Mouse (Mus musculus): Measurements from ENCODE around the gene Myo1g. TPM values are rescaled to one million over a fixed set of nuclear protein-coding genes. Genes with fewer than 3 reads are reported as not detected.

The Myo1g gene
- total RNA-seq, 2 experiments from 2014 or later: 1.8 to 4.5 TPM

DNA sequence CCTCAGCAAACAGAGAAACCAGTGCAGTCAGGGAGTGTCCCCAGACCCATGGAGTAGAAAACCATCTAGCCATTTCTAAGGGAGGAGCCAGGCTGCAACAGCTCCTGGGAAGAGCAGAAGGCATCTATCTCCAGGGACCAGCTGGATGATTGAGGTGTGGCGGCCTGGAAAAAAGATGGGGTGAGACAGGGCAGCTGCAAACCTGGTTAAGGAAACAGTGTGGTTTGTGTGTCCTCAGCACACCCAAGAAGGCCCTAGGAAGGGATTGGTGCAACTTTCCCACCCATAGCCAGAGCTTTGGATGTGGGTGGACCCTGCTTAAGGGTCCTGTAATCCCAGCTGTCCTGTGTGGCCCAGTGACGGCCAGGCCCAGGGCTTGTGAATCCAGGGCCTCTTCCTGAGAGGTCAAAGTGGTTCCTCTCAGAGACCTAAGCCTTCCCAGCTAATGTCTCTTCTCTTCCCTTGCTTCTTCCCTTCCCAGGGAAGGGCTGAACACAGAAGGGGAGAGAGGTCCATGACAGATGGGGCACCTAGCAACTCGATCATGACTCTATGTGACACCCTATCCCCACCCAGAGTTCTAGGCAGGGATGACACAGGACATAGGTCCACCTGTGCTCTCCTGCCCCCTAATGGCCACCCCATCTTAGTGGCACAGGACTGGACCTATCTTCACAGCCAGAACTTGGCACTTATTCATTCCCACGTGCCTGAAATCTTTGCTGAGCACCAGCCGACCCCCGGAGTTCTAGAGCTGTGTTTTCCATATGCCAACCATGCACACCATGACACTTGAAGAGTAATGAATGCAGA, 30.9 kb downstream of the Myo1g start:
- DNase-seq (ENCODE audit: low spot score in 2 of 2): peak; percentile 26 to 56

DNA sequence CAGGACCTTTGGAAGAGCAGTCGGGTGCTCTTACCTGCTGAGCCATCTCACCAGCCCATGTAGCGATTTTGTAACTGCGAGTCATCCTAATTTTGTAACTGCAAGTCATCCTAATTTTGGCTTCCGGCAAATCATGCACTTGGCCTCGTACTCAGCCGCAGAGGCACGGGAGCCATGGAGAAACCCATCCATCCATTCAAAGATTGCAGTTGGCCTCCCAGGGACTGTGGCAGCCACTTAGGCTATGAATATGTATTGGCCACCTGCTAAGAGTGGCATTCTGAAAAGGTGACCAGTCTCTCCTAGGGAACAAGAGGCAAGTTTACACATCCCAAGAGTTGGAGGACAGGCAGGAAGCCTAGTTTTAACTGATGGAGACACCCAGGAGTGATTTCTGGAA, 31.5 kb downstream of the Myo1g start:
- DNase-seq (ENCODE audit: low spot score in 2 of 2): no peak

DNA sequence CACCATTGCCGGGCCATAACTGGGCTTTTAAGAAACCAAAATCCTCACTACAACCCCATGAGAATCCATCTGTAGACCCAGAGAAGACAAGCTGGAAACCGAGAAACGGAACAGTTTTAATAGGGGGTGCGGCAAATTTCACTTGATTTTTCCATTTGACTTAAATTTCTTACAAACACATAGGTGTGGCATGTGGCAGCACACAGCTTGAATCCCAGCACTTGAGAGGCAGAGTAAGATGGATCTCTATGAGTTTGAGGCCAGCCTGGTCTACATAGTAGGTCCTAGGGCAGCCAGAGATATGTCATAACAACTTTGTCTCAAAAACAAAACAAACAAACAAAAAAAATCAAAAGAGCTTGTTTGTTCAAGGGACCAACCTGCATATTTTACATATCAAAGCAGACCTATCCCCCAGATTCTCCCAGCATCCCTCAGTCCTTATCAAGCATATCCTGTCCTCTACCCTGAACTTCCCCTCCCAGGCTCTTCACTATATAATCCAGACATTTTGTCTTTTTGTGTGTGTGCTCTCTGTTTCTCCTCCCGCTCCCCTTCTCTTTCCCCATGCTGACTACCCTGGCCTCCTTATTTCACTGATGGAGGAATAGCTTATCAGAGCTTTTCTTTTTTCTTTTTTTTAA, 32.6 kb downstream of the Myo1g start:
- DNase-seq (ENCODE audit: low spot score in 2 of 2): no peak

DNA sequence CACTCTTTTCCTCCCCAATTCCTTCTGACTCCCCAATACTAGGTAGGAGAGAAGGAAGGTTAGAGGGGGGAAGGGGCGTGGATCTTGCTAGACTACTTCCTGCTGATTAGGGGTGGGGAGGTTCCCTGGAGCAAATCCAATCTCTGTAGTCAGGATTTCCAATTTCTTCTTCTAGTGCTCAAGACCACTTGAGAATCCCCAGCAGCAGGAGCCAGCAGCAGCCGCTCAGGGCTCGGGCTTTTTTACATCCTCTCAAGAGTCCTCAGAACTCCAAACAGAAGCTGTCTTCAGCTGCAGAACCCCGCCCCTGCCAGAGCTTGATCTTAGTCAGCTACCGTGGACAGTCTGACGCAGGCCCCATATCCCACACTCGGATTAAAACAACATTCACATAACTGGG, 33.3 kb downstream of the Myo1g start:
- no peak for DNase-seq (ENCODE audit: low spot score in 2 of 2)

DNA sequence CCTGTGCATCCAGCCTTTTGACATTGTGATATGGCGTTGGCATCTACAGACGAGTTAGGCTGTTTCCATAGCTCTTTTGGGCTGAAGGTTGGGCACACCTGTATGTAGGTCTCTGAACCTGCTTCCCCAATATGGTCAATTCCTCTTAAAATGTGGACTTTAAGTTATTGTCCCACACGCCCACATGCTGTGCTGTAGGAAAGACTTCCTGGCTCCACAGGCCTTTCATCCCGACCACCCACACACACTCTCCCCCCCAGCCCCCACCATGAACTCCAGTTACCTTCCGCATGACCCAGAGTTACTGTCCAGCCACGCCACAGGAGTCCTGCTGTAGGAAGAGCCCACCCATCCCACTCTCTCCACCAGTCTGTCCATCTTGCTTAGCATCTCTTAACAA, 33.8 kb downstream of the Myo1g start:
- no peak for DNase-seq (ENCODE audit: low spot score in 2 of 2)

DNA sequence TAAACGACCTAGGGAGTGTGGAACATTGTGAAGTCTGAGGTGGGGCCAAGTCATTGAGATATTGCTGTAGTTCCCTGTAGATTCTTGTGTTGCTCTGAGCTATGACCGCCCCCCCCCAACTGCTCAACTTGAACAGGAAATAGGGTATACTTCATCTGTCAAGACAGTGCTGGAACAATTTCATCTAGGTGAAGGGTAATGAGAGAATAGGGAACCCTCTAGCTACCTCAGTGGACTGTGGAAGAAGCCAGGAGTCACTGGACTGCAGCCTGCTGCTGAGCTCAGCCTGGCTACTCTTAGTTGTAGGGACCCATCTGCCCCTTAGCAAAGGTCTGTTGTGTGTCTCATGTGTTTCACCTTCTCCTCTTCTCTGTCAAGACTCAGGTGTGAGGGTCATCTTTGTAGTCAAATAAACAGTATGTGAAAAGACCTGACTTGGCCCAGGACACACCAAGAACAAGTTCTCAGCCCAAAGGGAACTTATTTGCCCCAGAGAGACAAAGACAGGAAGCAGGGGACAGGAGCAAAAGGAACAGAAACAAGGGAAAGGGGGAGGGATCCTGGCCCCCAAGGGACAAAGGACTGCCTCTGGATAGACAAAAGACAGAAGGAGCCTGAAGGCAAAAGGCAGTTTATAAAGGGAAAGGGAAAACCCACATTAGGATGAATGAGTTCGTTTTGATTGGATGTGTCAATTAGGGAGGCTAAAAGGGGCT, 36.4 kb downstream of the Myo1g start:
- no peak for DNase-seq (ENCODE audit: low spot score in 2 of 2)

DNA sequence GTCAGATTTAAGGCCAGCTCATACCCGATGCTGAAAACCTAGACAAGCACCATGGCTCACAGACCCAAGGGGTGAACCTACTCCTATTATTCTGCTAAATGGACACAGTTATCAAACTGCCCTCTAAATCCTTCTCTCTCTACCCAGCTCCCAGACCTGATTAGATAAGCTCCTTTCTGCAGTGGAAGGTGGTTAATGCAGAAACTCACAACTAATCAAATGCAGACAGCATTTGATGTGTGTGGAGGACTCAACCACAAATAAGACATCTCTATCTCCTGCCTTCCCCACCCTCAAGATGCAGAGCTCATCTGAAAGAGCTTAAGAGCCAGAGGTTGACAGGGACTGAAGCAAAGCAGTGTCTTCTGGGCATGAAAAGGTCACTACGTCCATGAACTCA, 37.7 kb downstream of the Myo1g start:
- DNase-seq (ENCODE audit: low spot score in 2 of 2): no peak

DNA sequence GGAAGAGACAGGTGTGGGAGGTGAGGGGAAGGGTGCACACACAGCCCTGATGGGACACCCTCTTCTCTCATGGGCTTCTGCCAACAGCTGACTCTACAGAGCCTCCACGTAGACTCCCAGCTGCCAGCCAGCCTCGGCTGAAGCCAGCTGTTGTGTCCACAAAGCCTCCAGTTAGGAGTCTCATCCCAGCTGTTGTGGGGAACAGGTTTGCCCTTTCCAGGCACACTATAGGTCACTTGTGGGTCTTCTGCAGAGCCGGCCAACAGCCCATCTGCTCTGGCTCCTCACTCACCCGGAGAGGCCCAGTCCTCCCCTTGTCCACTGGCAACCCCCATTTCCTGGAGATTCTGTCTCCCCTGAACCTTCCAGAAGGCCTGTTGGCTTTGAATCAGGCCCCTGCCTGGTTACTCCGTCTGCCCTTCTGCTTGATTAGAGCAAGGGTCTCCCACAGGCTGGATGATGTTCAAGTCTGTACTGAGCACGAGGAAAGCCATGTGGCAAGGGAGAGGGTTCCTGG, 39.0 kb downstream of the Myo1g start:
- no peak for DNase-seq (ENCODE audit: low spot score in 2 of 2)

DNA sequence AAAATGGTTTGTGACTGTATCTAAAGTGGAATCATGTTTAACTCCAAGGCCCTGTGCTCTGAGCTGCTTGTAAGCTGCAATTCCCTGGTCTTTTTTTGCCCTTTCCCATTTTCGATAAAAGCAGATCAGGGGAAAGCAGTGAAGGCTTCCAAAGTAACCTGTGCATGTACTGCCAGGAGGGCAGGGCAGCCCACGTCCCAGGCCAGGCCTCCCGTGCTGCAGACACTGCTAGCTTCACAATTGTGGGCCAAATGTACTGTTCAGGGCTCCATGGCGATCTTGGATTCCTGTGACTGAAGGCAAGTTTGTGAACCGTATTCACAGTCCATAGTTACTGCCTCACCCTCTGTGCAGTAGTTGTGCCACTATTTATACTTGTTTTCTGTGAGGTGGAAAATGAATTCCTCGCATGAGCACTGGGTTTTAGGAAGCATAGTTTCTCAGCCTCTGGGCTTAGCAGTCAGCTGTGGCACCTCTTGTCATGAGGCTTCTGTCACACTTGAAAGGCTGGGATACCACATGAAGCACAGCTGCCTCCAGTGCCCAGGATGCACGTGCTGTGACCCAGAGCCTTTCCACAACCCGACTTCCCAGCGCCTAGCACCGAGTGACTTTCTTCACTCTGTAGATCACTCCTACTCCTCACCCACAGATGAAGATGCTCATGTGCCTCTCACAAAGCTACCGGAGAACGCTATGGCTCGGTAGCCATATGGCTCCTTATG, 39.9 kb downstream of the Myo1g start:
- DNase-seq (ENCODE audit: low spot score in 2 of 2): no peak

DNA sequence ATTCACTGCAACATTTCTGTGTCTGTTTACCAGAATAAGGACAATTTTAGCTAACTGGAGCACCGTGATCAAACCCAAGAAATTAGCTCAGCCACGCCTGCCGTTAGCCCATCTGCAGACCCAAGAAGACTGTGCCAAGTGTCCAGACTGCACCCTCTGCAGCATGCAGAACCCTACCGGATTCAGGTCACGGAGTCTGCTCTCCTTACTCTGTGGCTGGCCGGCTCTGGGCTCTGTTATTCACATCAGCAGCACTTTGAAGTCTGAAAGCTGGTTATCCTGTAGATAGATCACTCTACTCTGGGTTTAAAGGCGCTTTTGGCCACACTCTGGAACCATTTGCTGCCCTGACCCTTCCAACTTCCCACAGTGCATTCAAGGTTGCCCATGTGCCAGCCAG, 40.6 kb downstream of the Myo1g start:
- DNase-seq (ENCODE audit: low spot score in 2 of 2): no peak

DNA sequence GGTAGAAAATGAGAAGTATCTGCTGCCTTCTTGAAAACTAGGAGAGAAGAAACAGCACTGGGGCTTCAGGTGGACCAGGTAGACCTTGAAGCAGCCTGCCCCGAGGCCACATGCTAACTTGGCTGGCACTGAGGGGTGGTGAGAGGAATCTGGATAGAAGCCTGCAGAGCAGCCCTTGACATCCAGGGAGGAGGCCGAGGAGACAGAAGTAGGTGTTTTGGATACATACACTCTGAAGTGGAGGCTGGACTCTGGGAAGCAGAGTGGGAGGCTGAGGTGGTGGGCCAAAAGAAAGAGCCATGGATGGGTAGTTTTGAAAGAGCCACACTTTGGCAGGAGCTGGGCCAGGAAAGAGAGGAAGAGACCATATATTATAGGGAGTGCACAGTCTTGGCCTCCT, 41.5 kb downstream of the Myo1g start:
- DNase-seq (ENCODE audit: low spot score in 2 of 2): no peak

DNA sequence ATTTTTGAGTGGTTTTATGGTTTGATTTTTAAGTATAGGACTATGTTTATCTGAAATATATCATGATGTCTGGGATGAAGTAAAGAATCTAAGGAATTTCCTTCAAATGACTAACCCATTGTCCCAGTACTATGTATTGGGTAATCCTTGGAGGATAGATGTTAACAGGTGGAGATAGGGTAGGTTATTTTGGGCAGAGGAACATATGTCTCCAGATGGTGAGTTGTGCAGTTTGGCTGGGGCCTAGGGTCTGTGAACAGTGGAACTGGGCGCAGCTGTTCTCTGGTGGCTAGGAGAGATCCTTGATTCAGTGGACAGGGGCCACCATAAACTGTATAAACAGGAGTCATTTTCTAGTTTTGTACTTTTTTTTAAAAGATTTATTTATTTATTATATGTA, 43.4 kb downstream of the Myo1g start:
- no peak for DNase-seq (ENCODE audit: low spot score in 2 of 2)

DNA sequence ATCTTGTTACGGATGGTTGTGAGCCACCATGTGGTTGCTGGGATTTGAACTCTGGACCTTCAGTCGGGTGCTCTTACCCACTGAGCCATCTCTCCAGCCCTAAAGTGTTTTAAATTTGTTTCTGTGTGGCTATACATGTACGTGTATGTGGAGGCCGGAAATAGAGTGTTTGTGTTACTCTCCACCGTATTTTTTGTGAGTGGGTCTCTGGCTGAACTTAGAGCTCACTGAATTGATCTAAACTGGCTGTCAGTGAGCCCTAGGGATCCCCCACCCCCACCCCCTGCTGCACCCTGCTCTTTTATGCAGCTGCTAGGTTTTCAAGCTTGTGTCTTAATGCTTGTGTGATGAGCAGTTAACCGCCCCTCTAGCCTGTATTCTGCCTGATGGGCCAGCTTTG, 43.9 kb downstream of the Myo1g start:
- DNase-seq (ENCODE audit: low spot score in 2 of 2): no peak

DNA sequence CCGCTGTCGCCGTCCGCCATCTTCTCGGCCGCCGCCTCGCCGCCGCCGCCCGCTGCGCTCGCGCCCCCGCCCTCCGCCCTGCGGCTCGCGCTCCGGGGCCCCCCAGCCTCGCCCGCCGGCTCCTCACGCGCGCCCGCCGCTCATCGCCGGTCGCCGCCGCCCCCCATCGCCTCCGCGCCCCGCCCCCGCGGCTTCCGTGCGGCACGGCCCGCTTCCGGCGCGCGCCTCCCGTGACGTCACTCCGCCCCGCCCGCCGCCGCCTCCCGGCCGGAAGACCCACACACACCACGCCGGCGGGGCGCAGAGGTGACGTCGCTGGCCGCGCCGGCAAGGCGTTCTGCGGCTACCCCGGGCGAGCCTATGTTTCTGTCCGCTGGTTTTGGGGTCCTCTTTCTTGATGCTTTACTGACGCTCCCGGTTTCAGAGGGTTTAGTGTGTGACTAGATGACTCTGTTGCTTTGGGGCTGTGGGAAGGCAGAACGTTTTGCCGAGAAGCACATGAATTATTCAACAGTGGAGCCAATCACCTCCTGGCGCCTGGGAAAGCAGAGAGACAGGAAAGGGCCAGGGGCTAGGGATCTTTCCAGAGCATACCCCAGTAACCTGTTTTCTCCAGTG, 44.8 kb downstream of the Myo1g start, which contains the start of gene Purb:
Gene Purb, minus strand, starts transcription at position 51 of the 618 bp plus-strand sequence.
- DNase-seq (ENCODE audit: low spot score in 2 of 2): peak; percentile 93 to 97

DNA sequence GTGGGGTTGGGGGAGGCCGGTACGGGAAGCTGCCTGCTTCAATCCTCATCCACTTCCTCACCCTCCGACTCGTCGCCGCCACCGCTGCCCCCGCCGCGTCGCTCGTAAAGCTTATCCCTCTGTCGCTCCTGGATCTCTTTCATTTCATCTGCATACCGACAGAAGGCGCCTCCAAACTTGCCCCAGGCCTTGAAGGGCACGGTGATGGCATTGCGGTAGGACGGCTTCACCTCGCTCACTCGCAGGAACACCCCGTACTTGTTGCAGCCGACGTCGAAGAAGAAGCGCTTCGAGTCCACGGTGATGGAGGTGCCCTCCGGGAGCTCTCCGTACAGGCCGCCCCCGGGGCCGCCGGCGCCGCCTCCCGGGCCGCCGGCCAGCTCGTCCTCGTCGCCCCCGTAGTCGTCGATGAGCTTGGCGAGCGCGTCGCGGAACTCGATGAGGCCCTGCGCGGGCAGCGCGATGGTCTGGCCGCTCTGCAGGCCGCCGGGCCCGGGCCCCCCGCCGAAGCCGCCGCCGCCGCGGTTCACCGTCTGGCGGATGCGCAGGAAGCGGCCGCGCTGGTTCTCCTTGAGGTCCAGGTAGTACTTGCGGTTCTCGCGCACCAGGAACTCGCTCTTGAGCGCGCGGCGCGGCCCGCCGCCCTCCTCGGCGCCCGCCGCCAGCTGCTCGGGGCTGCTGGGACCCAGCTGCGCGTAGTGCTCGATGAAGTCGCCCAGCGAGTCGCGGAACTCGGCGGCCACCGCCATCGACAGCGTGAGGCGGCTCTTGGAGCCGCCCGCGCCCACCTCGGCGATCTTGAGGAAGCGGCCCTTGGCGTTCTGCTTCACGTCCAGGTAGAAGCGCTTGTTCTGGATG, 45.7 kb downstream of the Myo1g start:
- DNase-seq (ENCODE audit: low spot score in 2 of 2): peak; percentile 58 to 64

DNA sequence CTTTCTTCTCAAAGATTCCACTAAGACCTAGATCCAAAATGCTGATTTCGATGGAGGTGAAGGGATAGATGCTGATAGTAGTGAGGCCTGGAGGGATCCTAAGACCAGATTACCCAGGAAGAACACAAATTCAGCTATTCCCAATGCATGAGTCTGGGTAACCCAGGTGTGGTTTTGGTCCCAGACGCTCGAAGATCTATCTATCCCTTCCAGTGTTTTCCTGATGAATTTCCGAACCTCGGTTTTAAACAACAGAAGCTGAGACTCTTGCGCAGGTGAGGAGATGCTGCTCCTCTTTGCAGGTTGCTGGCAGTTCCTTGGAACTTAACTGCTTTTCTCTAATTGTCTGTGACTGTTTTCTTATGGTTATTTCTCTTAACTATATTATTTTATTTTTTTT, 46.4 kb downstream of the Myo1g start:
- DNase-seq (ENCODE audit: low spot score in 2 of 2): no peak

DNA sequence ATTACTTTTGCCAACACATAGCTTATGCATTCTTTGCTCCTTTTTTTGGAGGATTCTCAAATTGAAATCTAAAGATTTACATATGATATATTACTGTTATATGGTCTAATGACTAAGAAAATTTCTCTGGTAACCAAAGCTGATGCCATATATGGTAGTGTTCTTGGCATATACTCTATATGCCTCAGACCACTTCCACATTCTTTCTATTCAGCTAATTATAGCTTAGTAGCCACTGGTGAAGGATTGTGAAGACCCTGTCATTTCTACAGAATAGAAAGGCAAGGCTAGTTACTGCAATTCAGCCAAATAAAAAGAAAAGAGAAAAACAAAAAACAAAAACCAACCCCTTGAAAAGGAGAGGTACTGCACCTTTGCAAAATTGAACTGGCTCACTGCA, 48.7 kb downstream of the Myo1g start:
- DNase-seq (ENCODE audit: low spot score in 2 of 2): no peak

DNA sequence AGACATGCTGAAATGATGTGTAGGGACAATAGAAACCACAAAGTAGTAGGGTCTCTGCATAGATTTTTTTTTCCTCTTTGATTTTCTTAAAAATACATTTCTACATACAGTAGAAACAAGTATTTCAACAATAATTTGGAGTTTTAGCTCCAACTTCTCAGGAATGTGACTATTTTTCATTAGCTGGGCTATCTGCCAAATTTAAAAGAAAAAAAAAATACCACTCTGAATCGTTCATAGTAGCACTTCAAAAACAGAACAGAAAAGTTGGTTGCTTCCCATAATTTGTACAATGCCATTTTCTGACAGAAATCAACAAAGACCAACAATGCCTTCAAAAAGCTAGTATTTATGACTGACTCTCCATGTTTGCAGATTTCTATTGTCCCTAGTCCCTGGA, 49.3 kb downstream of the Myo1g start:
- no peak for DNase-seq (ENCODE audit: low spot score in 2 of 2)

DNA sequence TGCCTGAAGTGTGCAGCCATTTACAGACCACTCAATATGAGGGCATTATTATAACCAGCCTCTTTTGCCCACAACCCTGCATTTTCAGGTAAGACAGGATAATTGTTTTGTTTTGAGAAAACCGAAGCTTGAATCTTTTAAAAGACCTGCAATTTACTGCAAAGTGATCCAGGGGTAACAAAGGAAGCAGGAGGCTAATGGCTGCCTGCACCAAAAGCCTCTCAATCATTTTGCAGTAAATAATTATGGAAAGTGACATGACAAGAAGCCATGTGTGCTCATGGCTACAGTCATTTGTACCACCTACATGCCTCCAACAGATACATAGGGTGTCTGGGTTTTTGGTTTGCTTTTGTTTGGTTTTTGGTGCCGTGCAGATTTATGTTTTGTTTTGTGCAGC, 49.7 kb downstream of the Myo1g start:
- DNase-seq (ENCODE audit: low spot score in 2 of 2): no peak

DNA sequence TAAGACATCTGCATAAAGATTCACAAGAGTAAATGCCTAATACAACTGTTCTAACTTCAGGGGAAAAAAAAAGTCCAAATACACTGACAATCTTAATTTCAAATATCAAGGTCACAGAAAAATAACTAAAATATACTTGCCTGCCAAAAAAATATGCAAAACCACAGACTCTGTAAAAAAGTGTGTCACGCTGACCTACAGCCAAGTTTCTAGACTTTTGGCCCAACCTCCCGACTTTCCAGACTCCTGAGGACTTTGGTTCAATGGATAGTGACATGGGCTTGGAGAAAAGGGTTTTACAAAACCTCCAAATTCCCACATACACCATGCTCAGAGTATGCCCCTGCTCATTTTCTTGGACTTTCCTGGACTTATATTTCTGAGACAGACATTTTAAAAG, 52.2 kb downstream of the Myo1g start:
- DNase-seq (ENCODE audit: low spot score in 2 of 2): no peak
